Mouse (Mus musculus): ENCODE measurements around the gene Doc2a. TPM values are rescaled to one million over a fixed set of nuclear protein-coding genes. Genes with fewer than 3 reads are reported as not detected.

Gene Doc2a
- polyA plus RNA-seq, 1 experiment from 2014 or later, result 0.33 TPM

GRCm38 (mm10) chr7:126809723-126810369, 37.4 kb upstream of the Doc2a start:
- no peaks in the 10 kb centered on the region for H3K9me3 ChIP-seq (ENCODE audit: low read depth, low read length)
- DNase-seq (no peak), ATAC-seq (ENCODE audit: insufficient read depth) (no peak)
- peaks cover 7% of the 10 kb centered on the region; the same call in 1 of the 2 replicates for H3K36me3 ChIP-seq (ENCODE audit: insufficient read depth)
- H3K27ac ChIP-seq (ENCODE audit: low read depth), result peak overlapping the region; percentile 83
- peak overlapping the region; percentile 72 for H3K9ac ChIP-seq
- 46% methylated on average over 5 of the region's 5 CpGs for WGBS
- H3K4me1 ChIP-seq (ENCODE audit: insufficient read depth), result peaks cover 18% of the 10 kb centered on the region
- no peaks in the 10 kb centered on the region for H3K27me3 ChIP-seq (ENCODE audit: insufficient read depth, low read length)
- TF ChIP-seq CTCF (IDR thresholded peaks at IDR 0.05; ENCODE audit: low read depth), result no peak
- peak overlapping the region; percentile 92 for H3K4me2 ChIP-seq
- peak overlapping the region; percentile 73; the same call in 1 of the 2 replicates for H3K4me3 ChIP-seq (ENCODE audit: low read depth, low read length)

GRCm38 (mm10) chr7:126815726-126816222, 31.4 kb upstream of the Doc2a start:
- H3K27me3 ChIP-seq (ENCODE audit: insufficient read depth, low read length), result no peaks in the 10 kb centered on the region
- H3K9me3 ChIP-seq (ENCODE audit: low read depth, low read length), result no peaks in the 10 kb centered on the region
- no peaks in the 10 kb centered on the region for H3K4me1 ChIP-seq (ENCODE audit: insufficient read depth)
- H3K4me3 ChIP-seq (ENCODE audit: low read depth, low read length), result no peak overlapping the region
- H3K36me3 ChIP-seq (ENCODE audit: insufficient read depth), result no peaks in the 10 kb centered on the region
- no peak overlapping the region for H3K27ac ChIP-seq (ENCODE audit: low read depth)
- TF ChIP-seq CTCF (IDR thresholded peaks at IDR 0.05; ENCODE audit: low read depth), result no peak
- no peak overlapping the region for H3K4me2 ChIP-seq
- WGBS, result 51% methylated on average over 8 of the region's 8 CpGs
- DNase-seq (no peak), ATAC-seq (ENCODE audit: insufficient read depth) (no peak)
- no peak overlapping the region for H3K9ac ChIP-seq

- Histone ChIP-seq H3K27ac (ENCODE audit: low read depth) (no peak overlapping the region), H3K4me3 (ENCODE audit: low read depth, low read length) (no peak overlapping the region), H3K9me3 (ENCODE audit: low read depth, low read length) (no peaks in the 10 kb centered on the region), H3K4me1 (ENCODE audit: insufficient read depth) (no peaks in the 10 kb centered on the region), H3K27me3 (ENCODE audit: insufficient read depth, low read length) (no peaks in the 10 kb centered on the region), H3K36me3 (ENCODE audit: insufficient read depth) (no peaks in the 10 kb centered on the region), H3K9ac (no peak overlapping the region), H3K4me2 (no peak overlapping the region)
- ATAC-seq (ENCODE audit: insufficient read depth), result no peak
- 75% methylated on average over 8 of the region's 8 CpGs for WGBS
- peak; percentile 25 for DNase-seq
- no peak for TF ChIP-seq CTCF (IDR thresholded peaks at IDR 0.05; ENCODE audit: low read depth)
These were observed 30.7 kb upstream of the Doc2a start for GRCm38 (mm10) chr7:126816494-126816893.

GRCm38 (mm10) chr7:126817595-126817994, 29.6 kb upstream of the Doc2a start:
- no peak overlapping the region for H3K27ac ChIP-seq (ENCODE audit: low read depth)
- 70% methylated on average over 7 of the region's 7 CpGs for WGBS
- DNase-seq, result no peak
- no peaks in the 10 kb centered on the region for H3K4me1 ChIP-seq (ENCODE audit: insufficient read depth)
- H3K4me2 ChIP-seq, result no peak overlapping the region
- no peak overlapping the region for H3K4me3 ChIP-seq (ENCODE audit: low read depth, low read length)
- no peaks in the 10 kb centered on the region for H3K9me3 ChIP-seq (ENCODE audit: low read depth, low read length)
- no peaks in the 10 kb centered on the region for H3K36me3 ChIP-seq (ENCODE audit: insufficient read depth)
- H3K9ac ChIP-seq, result no peak overlapping the region
- no peak for TF ChIP-seq CTCF (IDR thresholded peaks at IDR 0.05; ENCODE audit: low read depth)
- no peak for ATAC-seq (ENCODE audit: insufficient read depth)
- peaks cover 7% of the 10 kb centered on the region for H3K27me3 ChIP-seq (ENCODE audit: insufficient read depth, low read length)

- Histone ChIP-seq H3K27ac (ENCODE audit: low read depth) (no peak overlapping the region), H3K4me2 (no peak overlapping the region), H3K9me3 (ENCODE audit: low read depth, low read length) (no peaks in the 10 kb centered on the region), H3K4me1 (ENCODE audit: insufficient read depth) (no peaks in the 10 kb centered on the region), H3K36me3 (ENCODE audit: insufficient read depth) (no peaks in the 10 kb centered on the region), H3K9ac (no peak overlapping the region), H3K4me3 (ENCODE audit: low read depth, low read length) (no peak overlapping the region), H3K27me3 (ENCODE audit: insufficient read depth, low read length) (peaks cover 15% of the 10 kb centered on the region)
- peak; percentile 35 for TF ChIP-seq CTCF (IDR thresholded peaks at IDR 0.05; ENCODE audit: low read depth)
- 16% methylated on average over 1 of the region's 1 CpGs for WGBS
- DNase-seq, result no peak
- ATAC-seq (ENCODE audit: insufficient read depth), result no peak
These were observed 28.4 kb upstream of the Doc2a start for GRCm38 (mm10) chr7:126818818-126819217.

GRCm38 (mm10) chr7:126821835-126822511, 25.2 kb upstream of the Doc2a start:
- Histone ChIP-seq H3K9me3 (ENCODE audit: low read depth, low read length) (no peaks in the 10 kb centered on the region), H3K27ac (ENCODE audit: low read depth) (no peak overlapping the region), H3K27me3 (ENCODE audit: insufficient read depth, low read length) (peaks cover 22% of the 10 kb centered on the region), H3K4me1 (ENCODE audit: insufficient read depth) (no peaks in the 10 kb centered on the region), H3K4me3 (ENCODE audit: low read depth, low read length) (no peak overlapping the region), H3K9ac (no peak overlapping the region), H3K4me2 (no peak overlapping the region), H3K36me3 (ENCODE audit: insufficient read depth) (no peaks in the 10 kb centered on the region)
- peak; percentile 96 for TF ChIP-seq CTCF (IDR thresholded peaks at IDR 0.05; ENCODE audit: low read depth)
- WGBS, result 25% methylated on average over 7 of the region's 7 CpGs
- ATAC-seq (ENCODE audit: insufficient read depth) (peak; percentile 52), DNase-seq (peak; percentile 92)

GRCm38 (mm10) chr7:126822741-126823140, 24.5 kb upstream of the Doc2a start:
- H3K27me3 ChIP-seq (ENCODE audit: insufficient read depth, low read length), result peaks cover 22% of the 10 kb centered on the region
- H3K36me3 ChIP-seq (ENCODE audit: insufficient read depth), result no peaks in the 10 kb centered on the region
- no peaks in the 10 kb centered on the region for H3K9me3 ChIP-seq (ENCODE audit: low read depth, low read length)
- DNase-seq, result no peak
- H3K9ac ChIP-seq, result no peak overlapping the region
- no peaks in the 10 kb centered on the region for H3K4me1 ChIP-seq (ENCODE audit: insufficient read depth)
- peak overlapping the region; percentile 25; the same call in 1 of the 2 replicates for H3K4me3 ChIP-seq (ENCODE audit: low read depth, low read length)
- H3K4me2 ChIP-seq, result peak overlapping the region; percentile 57; the same call in 1 of the 2 replicates
- ATAC-seq (ENCODE audit: insufficient read depth), result no peak
- TF ChIP-seq CTCF (IDR thresholded peaks at IDR 0.05; ENCODE audit: low read depth), result no peak
- H3K27ac ChIP-seq (ENCODE audit: low read depth), result no peak overlapping the region
- 10% methylated on average over 9 of the region's 9 CpGs for WGBS

Data from lung, embryonic 14.5 days (tissue).